Mouse (Mus musculus) c-Kit-positive CD71-negative TER-119-negative erythroid progenitor cells, embryonic 14.5 days (primary cell): ENCODE data around the gene Prss46.

ENCODE experiments used
- DNase-seq: peaks from one replicate; pipeline ENCODE4 v3.0.0-alpha.2; 2013; ENCODE audit warnings: low read depth

The Prss46 gene

DNA sequence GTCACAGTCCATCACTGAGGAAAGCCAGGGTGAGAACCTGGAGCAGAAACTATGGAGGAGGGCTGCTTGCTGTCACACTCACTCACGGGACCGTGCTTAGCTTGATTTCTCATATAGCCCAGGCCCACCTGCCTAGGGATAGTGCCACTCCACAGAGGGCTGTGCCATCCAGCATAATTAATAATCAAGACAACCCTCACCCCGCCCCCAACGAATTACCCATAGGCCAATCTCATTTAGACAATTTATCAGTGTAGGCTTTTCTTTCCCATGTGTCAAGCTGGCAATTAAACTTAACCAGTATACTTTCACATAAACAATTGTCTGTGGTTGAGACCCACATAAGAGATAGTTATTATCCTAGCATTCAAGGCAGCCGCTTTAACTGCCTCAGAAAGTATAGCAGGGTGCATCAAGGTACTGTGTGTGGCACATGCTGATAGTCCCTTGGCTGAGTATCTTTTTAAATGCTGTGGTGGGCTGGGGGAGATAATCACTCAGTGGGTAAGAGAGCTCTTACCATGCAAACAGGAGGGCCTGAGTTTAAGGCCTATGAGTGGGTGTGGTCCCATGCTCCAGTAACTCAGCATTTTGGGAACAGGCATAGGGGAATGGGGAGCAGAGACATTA, 14.8 kb downstream of the Prss46 start:
- no peak for DNase-seq

DNA sequence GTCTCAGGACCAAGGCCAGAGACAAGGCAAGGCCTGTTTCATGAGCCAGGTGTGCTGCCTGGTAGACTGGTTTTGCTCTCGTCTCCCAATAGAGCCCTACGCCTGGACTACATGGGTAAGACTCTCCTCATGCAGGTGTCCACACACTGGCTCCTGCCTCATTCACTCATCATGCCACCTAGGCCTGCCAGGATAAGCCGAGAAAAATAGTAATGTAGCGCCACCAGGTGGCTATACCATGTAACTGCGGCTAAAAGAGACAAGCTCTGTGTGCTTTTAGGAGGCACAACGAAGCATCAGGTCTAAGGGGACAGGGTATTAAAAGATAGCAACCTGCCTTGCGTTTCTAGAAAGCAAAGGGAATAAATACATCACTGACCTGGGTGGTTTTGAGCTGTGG, 26.7 kb downstream of the Prss46 start:
- DNase-seq = peak; percentile 55

DNA sequence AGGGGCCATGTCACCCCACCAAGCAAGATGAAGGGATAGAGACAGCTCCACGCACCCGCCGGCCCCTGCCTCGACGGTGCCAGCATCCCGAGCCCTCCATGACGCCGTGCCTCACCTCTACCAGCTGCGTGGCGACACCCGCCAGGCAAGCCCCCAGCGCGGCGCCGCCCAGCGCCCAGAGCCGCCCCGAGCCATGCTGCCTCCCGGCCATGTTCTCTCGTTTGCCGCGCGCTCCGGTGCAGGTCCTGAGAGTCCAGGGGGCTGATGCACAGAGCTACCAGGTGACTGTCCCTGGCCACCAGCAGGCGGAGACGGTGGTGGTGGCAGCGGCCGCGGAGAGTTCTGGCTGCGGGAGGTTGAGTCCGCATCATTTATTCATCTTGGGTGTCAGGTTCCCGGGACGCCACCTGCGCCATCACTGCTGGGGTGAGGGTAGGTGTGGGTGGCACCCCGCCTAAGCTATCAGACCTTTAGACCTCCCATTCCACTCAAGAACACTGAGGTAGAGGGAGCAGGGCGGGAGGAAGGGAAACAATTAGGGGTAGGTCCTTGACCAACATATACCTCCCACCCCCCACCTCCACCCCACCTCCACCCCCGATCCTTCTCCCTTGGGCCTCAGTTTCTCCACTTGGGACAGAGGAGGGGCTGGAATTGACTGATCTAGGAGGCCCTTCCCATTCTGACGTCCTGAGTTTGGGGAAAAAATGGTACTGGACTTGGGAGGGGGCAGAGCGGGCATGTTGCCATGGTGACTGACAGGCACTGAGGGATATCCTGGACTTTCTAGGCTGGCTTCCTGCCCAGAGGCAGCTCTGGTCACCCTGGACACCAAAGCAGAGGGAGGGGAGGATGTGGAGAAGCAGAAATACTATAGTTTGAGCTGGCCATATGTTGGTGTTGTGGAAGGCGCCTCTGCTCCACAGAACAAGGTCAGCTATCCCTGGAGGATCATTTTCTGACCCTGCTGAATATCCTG, 29.7 kb downstream of the Prss46 start:
- DNase-seq = no peak

DNA sequence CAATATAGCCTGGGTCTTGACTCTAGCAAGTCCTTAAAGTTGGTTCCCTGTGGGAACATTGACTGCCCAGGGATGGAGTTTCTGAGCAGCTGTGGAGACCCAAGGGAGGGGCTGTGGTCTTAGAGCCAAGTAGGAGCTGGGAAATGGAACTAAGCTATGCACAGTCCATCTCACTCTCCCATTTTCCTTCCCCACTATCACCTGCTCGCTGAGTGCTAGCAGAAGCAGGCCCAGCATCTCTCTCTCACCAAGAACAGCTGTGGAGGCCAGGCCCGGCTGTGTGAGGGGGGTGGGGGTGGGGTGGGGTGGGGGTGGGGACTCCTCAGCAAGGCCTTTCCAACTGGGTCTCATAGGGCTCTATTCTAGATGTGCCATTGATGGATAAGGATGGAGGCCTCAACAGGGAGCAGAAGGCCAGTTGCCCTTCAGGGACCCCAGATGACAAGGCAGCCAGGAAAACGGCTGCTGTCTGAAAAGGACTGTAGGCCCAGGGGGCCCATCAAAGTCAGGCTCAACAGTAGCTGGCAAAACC, 30.4 kb downstream of the Prss46 start:
- DNase-seq = no peak

DNA sequence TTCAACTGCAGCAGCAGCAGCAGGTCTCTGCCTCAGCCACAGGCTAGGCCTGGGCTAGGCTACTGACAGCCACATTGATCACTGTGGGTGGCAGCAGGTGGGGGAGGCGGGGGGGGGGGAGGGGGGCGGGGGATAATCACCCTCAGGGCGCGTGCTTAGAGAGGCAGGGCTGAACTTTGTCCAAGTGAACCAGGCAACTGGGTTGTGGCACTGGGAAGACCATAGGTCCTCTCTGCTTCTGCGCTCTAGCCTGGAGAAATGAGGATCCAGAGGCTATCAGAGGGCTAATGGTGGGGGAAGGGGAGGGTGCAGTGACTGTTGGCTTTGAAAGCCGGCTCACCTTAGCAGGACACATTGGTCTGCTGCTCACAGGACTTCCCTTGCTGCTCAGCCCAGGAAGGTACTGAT, 31.0 kb downstream of the Prss46 start:
- DNase-seq = no peak

DNA sequence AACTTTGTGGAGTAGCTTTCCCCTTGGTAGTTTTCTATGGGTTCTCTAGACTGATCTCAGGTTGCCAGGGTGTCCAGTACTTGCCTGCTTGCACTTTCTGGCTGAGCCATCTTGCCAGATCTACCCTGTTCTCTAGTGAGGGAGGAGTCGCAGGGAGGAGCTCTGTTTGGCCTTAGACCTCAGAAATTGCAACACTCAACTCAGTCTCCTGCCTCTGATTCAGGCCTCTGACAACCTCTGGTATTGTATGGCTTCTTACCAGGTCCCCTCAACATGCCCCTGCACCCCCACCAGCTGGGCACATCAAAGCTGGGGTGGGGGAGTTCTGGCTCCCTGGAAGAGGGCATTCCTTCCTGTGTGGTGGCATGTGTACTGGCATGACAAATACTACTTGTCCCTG, 33.0 kb downstream of the Prss46 start:
- no peak for DNase-seq

DNA sequence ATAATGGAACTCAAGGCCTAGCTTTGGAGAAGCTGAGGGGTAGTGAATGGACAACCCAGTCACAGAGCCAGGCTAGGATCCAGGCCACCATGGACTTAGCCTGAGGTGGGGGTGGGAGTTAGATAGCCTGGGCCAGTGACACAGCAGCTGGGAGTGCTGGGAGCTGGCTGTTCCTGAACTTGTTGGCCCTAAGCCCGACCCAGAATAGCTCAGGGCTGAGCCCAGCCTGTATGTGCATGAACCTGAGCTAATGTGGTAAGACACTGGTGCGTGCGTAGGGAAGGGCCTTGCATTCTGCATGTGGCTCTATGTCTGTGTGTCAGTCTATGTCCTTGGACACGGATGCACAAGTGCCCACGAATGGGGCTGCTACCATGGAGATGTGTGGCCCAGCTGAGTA, 33.6 kb downstream of the Prss46 start:
- no peak for DNase-seq

DNA sequence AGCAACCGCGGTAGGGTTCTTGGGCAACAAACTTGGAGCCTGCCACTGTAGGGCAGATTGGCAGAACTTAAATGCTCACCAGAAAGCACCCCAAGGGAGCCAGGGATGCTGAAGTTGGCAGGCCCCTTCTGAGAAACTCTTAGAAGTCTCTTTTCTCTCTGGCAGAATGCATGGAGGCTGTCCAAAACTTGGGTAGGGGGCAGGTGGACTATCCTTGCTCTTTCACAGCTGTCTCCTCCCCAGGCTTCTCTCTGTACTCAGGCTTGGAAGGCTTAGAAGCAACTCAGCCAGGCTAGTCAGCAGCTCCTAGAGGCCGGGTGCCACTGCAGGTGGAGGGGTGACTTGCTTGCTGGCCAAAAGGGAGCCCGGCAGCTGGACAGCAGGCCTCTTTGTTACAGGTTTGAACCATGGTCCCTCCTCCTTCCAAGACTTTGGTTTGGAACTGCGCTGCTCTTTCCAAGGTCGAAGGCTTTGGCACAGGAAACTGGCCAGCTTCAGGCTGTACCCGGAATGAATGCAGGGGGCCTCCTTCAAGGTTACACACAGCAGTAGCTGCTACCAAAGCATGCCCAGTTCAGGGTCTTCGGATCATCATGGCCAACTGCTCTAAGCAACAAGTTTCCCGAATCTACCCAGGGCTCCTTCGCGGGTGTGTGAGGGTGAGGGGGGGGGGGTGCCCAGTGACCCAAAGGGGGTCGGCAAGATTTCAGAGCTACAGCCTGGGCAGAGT, 35.0 kb downstream of the Prss46 start, which contains the start of gene Als2cl:
Gene Als2cl (plus strand): TSS at position 680 of the 730 bp plus-strand sequence.
- no peak for DNase-seq

DNA sequence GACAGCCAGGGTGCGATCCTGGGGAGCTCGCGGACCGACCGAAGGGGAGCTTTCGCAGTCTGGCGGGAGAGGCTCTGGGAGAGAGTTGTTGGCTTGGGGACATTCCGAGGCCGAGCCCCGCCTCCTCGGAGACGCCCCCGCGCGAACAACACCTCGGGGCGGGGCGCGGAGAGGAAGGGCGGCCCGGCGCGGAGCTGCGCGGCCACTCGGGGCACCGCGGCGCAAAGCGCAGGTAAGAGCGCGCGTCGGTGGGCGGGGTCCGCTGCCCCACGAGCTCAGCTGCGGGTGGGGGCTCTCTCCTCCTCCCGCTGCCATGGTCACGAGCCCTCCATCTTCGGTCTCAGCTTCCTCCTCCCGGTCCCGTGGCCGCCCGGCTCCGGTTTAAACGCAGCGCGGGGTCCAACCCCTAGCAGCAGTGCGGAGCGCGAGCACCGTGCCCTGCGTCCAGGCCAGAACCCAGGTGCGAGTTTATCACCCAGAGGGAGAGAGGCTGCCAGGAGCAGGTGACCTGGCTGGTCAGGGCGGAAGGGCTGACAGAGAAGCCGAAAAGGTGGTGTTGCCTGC, 35.8 kb downstream of the Prss46 start, which contains the start of gene Tmie:
Gene Tmie (minus strand): TSS at position 116 of the 564 bp plus-strand sequence.
- no peak for DNase-seq

DNA sequence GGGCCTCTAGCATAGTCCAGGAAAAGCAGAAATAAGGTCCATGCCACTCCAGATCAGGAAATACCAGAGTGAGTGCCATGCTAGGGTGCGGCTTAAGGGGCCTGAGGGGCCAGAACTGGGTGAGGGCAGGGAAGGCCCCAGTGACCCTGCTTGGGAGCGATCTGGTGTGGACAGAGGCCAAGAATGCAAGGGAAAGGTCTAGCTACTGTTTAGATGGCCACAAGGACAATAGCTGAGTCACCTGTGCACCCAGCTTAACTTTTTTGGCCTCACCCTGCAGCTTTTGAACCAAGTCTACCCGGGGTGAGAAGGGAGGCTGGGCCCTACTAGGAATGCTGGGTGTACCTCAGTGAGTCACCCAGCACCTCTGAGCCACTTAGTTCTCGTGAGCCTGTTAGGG, 36.5 kb downstream of the Prss46 start:
- DNase-seq = no peak

DNA sequence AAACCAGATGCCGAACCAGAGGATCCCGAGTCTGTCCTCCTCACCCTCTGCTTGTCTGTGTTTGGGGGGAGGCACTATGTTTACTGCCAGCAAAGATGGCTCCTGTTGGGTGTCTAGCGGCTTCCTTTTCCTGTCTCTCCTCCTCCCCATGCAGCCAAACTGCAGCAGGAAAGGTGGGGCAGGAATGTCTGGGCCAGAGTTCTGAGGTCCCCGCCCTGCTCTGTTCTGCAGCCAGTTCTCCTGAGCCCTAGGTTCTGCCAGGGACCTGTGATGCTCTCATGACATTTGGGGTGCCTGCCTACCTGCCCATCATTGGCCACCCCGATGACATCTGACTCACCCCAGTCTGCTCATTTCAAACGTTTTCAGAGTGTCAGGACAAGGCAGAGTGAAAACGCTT, 37.6 kb downstream of the Prss46 start:
- no peak for DNase-seq

DNA sequence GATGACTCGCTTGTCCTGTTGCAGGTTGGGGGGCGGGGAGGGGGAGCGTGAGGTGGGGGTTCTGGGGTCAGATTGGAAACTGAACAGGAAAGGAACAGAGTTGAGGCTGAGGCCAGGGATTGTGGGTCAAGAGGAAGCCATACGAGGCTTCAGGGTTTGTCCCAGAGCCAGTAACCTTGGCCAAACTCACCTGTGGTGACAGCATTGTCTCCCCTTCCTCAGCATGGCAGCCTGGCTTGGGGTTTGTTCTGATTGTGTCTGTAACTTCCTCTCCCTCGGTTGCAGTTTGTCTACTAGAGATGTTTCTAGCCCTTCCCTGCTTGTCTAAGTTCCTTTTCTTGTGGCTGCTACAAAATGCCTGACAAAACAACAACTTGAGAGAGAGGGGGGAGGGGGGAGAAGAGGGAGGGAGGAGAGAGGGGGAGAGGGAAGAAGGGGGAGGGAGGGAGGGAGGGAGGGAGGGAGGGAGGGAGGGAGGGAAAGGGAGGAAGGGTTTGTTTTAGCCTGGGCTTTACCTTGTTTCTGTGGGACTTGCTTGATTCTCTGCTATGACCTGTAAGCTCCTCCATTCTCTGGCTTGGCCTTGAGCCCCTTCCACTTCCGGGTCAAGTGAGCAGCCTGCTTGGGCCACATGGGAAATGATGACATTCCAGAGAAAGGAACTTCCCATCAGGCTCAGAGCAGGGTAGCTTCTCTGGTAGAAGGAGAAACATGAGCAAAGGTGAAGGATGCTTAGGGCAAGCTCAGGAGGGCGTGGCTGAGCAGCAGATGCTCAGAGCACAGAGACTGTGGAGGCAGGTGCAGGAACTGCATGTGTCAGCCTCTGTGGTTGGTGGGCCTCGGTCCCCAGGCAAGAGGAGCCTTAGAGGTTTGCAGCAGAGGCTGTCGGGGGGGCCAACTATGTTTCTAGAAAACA, 43.3 kb downstream of the Prss46 start:
- DNase-seq = no peak

DNA sequence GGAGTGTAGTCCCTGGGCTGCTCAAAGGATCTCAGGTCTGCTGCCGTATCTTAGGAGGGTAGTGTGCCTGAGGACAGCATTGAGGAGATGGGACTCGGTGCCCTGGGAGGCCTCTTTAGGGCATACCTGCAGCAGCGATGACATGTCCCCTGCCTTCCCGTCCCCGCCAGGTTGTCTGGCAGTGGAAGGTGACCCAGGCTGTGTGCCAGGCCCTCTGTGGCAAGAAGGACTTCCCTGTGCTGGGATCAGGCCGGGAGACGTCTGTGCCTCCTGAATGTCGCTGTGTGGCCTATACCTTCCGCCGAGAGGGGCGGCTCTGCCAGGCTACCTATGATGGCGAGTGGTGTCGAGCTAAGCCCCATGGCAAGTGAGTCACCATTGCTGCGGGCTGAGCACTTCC, 44.6 kb downstream of the Prss46 start:
- no peak for DNase-seq

DNA sequence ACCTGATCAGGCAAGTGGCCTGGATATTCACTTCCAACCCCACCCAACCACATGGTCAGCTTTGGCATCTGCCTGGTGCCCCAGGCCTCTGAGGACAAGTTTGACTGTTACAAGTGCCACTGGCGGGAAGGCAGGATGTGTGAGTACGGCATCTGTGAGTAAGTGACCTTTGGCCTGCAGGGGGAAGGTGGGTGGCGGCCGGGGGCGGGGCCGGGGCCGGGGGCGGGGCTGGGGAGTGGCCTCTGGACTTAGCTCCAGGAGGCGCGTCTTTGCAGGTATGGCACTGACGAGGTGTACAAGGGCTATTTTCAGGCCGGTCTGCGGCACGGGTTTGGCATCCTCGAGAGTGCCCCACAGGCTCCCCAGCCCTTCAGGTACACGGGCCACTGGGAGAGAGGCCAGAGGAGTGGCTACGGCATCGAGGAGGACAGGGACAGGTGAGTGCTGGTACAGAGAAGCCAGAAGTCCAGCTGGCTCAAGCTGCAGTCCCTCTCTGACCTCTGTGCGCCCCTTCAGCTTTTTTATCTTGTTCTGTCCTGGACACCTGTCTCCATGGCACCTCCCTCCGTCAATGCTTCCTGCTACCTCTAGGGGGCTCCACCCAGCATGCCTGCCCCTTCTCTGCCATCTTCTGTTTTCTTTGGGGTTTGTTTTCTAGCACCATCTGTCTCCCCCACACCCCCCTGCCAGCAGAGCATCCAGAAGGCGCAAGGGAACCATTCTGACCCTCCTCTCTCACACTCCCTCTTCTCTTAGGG, 45.9 kb downstream of the Prss46 start:
- no peak for DNase-seq

DNA sequence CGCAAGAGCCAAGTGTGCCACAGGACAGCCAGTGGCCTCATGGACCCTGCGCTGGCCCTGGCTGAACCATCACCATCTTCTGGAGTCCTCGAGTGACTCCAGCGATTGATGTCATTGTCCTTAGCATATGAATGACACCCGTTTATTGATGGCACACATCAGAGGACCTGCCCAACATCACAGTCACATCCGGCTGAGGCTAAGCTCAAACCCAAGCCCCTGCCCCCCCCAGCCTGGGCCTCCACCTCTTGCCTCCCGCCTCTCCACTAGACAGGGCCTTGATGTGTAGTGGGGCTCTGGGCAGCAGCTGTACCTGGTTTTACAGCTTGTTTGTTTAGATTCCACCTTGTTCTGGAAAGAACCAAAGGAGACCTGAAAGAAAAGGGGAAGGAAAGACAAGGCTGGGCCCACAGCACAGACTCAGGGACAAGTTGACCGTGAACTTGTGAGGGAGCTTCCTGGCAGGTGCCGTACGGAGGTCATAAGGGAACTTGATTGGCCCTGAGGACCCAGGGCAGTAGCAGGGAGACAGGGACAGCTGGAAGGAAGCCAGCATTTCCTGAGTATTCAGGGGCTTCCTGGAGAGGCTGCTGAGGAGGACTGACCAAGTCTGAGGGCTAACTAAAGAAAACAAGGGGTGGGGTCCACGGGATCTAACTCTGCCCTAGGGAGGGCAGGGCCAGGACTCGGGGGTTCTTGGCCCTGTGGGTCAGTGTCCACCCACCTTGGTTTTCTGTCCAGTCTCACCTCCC, 46.9 kb downstream of the Prss46 start:
- no peak for DNase-seq

DNA sequence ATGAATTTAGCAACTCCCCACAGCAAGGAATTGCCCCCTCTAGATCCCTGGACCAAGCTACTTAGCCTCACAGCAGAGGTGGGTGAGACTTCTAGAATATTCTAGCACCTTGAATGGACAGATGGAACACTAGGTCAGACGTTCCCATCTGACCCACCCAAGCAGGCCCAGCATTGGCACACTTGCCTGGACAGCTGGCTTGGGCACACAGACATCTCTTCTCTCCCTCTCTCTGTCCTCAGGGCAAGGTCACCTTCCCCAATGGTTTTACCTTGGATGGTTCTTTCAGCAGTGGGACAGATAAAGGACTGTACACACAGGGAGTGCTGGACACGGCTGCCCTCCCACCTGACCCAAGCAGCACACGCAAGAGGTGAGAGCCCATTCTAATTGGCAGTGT, 48.2 kb downstream of the Prss46 start:
- no peak for DNase-seq

DNA sequence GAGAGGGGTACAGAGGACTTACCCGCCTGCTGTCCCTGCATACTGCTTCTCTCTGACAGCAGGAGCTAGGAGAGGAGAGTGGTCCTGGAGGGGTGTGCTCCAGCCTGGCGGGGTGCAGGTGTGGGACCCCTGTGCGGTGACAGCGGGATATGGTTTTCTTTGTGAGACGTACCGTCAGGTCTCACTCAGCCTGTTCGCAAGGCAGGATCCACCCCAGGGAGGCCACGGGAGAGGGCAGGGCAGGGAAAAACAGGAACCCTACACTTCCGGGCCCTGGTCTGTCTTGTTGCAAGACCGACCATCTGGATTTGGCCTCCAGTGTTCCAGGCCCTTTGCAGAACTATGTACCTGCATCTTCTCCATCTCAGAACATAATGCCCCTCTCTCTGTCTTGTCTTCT, 49.1 kb downstream of the Prss46 start:
- no peak for DNase-seq

DNA sequence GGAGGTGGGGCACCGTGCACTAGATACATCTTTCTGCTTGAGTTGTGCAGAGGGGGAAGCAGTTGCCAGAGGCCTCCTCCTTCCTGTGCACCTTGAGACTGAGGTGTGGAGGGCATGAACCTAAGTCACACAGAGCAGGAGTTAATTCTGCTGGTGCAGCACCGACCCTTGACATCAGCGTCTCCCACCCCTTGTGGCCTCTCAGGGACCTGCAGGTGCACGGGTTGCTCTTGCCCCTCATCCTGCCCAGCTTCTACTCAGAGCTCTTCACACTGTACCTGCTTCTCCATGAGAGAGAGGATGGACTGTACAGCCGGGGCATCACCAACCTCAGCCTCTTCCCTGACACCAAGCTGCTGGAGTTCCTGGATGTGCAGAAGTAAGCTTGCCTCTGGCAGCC, 51.2 kb downstream of the Prss46 start:
- DNase-seq = no peak

DNA sequence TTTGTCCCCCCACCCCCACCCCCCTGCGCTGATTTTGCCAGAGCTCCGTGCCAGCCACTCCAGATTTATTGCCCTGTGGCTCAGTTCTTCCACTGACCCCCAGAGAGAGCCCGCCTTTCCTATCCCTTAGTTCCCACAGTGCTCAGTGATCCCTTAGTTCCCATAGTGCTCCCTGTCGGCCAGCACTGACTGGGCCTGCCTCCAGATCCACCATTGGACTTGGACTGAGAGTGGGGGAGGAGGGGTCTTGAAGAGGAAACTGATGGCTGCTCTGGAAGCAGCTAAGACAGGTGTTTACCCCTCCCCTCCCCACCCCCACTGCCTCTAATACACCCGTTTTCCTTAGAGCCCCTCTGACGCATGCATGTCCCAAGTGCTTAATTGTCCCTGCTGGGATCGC, 51.7 kb downstream of the Prss46 start:
- DNase-seq = no peak
